8 mouse cellular contexts compared by ENCODE assay signal in genomic region chr7:145205363-145205902, GRCm38 (mm10). TPM values are rescaled to one million over a fixed set of nuclear protein-coding genes. Genes with fewer than 3 reads are reported as not detected.
DNase-seq lines count a peak whose midpoint lies in the region; ATAC-seq and TF ChIP-seq lines count a peak whose summit lies in the region.

No protein-coding gene starts in this region.

- no peak for ATAC-seq in hindbrain, embryonic 13.5 days (ENCODE audit: low FRiP score)
- ATAC-seq in midbrain, embryonic 14.5 days (ENCODE audit: low FRiP score, low TSS enrichment): no peak
- no peak for ATAC-seq in inflammation-experienced regulatory T-cells, adult 6 months

- H3K4me1 ChIP-seq in heart, embryonic 10.5 days: peaks cover 33% of the 10 kb centered on the region
- peaks cover 1% of the 10 kb centered on the region for H3K4me1 ChIP-seq in ES-Bruce4 (ENCODE audit: control insufficient read depth, insufficient read depth, low read length)
- H3K4me1 ChIP-seq in hindbrain, embryonic 13.5 days (replicated peaks): peaks cover 20% of the 10 kb centered on the region
- H3K4me1 ChIP-seq in midbrain, embryonic 14.5 days (ENCODE audit: control insufficient read depth, insufficient read depth, low read length): peaks cover 22% of the 10 kb centered on the region; the same call in 1 of the 2 replicates

- no peak for TF ChIP-seq POLR2A in ES-Bruce4 (IDR thresholded peaks at IDR 0.05; ENCODE audit: insufficient read depth, low read length)

- no peak overlapping the region for H3K4me2 ChIP-seq in hindbrain, embryonic 13.5 days
- H3K4me2 ChIP-seq in midbrain, embryonic 14.5 days (ENCODE audit: low read length): no peak overlapping the region

- WGBS in heart, embryonic 10.5 days: 82% methylated on average over 4 of the region's 4 CpGs
- WGBS in hindbrain, embryonic 13.5 days: 81% methylated on average over 4 of the region's 4 CpGs
- WGBS in midbrain, embryonic 14.5 days: 78% methylated on average over 4 of the region's 4 CpGs

- no peaks in the 10 kb centered on the region for H3K36me3 ChIP-seq in heart, embryonic 10.5 days
- no peaks in the 10 kb centered on the region for H3K36me3 ChIP-seq in ES-Bruce4 (ENCODE audit: control insufficient read depth, insufficient read depth, low read length, poor library complexity, severe bottlenecking)
- no peaks in the 10 kb centered on the region for H3K36me3 ChIP-seq in hindbrain, embryonic 13.5 days
- no peaks in the 10 kb centered on the region for H3K36me3 ChIP-seq in midbrain, embryonic 14.5 days (ENCODE audit: control insufficient read depth, insufficient read depth, low read length)

- peak overlapping the region; percentile 51; the same call in 1 of the 2 replicates for H3K4me3 ChIP-seq in heart, embryonic 10.5 days
- no peak overlapping the region for H3K4me3 ChIP-seq in ES-Bruce4 (ENCODE audit: low read depth, low read length)
- H3K4me3 ChIP-seq in hindbrain, embryonic 13.5 days: no peak overlapping the region
- H3K4me3 ChIP-seq in midbrain, embryonic 14.5 days (replicated peaks; ENCODE audit: low read depth, low read length): no peak overlapping the region

- H3K9ac ChIP-seq in ES-Bruce4 (ENCODE audit: low read depth, poor library complexity, severe bottlenecking): peak overlapping the region; percentile 59; the same call in 1 of the 2 replicates
- H3K9ac ChIP-seq in hindbrain, embryonic 13.5 days: no peak overlapping the region
- peak overlapping the region; percentile 53; the same call in 1 of the 2 replicates for H3K9ac ChIP-seq in midbrain, embryonic 14.5 days (replicated peaks; ENCODE audit: low read length)

- no peak for TF ChIP-seq CTCF in ES-Bruce4 (IDR thresholded peaks at IDR 0.05; ENCODE audit: low read depth, low read length)

- no peak for DNase-seq in heart, embryonic 10.5 days (ENCODE audit: low spot score)
- DNase-seq in heart, postnatal 4 days: no peak
- no peak for DNase-seq in midbrain, embryonic 14.5 days
- no peak for DNase-seq in thymus, postnatal 10 days (ENCODE audit: low spot score in 2 of 2)
- no peak for DNase-seq in adrenal gland, postnatal 36 days

- peaks cover 5% of the 10 kb centered on the region; the same call in 1 of the 2 replicates for H3K9me3 ChIP-seq in heart, embryonic 10.5 days
- H3K9me3 ChIP-seq in ES-Bruce4 (replicated peaks; ENCODE audit: control insufficient read depth, insufficient read depth, low read length, poor library complexity, severe bottlenecking): no peaks in the 10 kb centered on the region
- H3K9me3 ChIP-seq in hindbrain, embryonic 13.5 days: 0 out of 2 replicates have a peak, but pooled peaks cover 5% of the 10 kb centered on the region
- H3K9me3 ChIP-seq in midbrain, embryonic 14.5 days (ENCODE audit: control insufficient read depth, low read length): no peaks in the 10 kb centered on the region

- H3K27me3 ChIP-seq in heart, embryonic 10.5 days (ENCODE audit: insufficient read depth, poor library complexity, severe bottlenecking): no peaks in the 10 kb centered on the region
- no peaks in the 10 kb centered on the region for H3K27me3 ChIP-seq in ES-Bruce4 (ENCODE audit: control insufficient read depth, insufficient read depth, low read length, poor library complexity, severe bottlenecking)
- H3K27me3 ChIP-seq in hindbrain, embryonic 13.5 days: no peaks in the 10 kb centered on the region; the same call in 1 of the 2 replicates
- H3K27me3 ChIP-seq in midbrain, embryonic 14.5 days (ENCODE audit: control insufficient read depth, insufficient read depth, low read length): no peaks in the 10 kb centered on the region

- TF ChIP-seq EP300 in ES-Bruce4 (IDR thresholded peaks at IDR 0.05; ENCODE audit: insufficient read depth, low read depth, low read length): no peak

- peak overlapping the region; percentile 97 for H3K27ac ChIP-seq in heart, embryonic 10.5 days
- H3K27ac ChIP-seq in ES-Bruce4 (ENCODE audit: insufficient read depth, low read length): no peak overlapping the region
- H3K27ac ChIP-seq in hindbrain, embryonic 13.5 days: peak overlapping the region; percentile 87
- H3K27ac ChIP-seq in midbrain, embryonic 14.5 days (replicated peaks; ENCODE audit: low read depth, low read length): peak overlapping the region; percentile 91

RNA-seq across cellular contexts. Expression of gene 1810010D01Rik, which starts 2.5 kb away (rescaled TPM):
- polyA plus RNA-seq in heart, embryonic 10.5 days (2016; fragmentation: Nextera tagmentation; extraction: Ambion mirVana): 0.30 and 1.3 TPM in 2 replicates
- total RNA-seq in heart, postnatal 4 days (2021): under 1 TPM in 1 of 2 experiments, not detected in 1; 0.31 TPM
- polyA plus RNA-seq in ES-Bruce4 (2011; ENCODE audit: insufficient read depth, insufficient read length, low read depth, missing spikeins): 0.91 and 4.5 TPM in 2 replicates
- polyA plus RNA-seq in hindbrain, embryonic 13.5 days (2015; fragmentation: Nextera tagmentation; extraction: Ambion mirVana): 0.38 TPM in 1 of 2 replicates, not detected in the other
- 0.33 TPM in 1 of 2 replicates, not detected in the other for polyA plus RNA-seq in midbrain, embryonic 14.5 days (2014; fragmentation: Nextera tagmentation; extraction: Ambion mirVana)
- polyA plus RNA-seq in inflammation-experienced regulatory T-cells, adult 6 months (2017; shearing (Covaris generic)): not detected
- total RNA-seq in adrenal gland, postnatal 36 days (2021): under 1 TPM in 1 of 2 experiments, not detected in 1; 0.66 TPM
